Mouse (Mus musculus) stomach, embryonic 16.5 days (tissue): ENCODE results near the gene Jmjd1c. TPM values are rescaled to one million over a fixed set of nuclear protein-coding genes. Genes with fewer than 3 reads are reported as not detected.

Experiments
- ATAC-seq: fragments of 200-750 bp; cut with Nextera tagmentation; 2 replicates; pipeline ENCODE4 v1.8.0; 2017; ENCODE audit warnings: moderate number of reproducible peaks, moderate TSS enrichment; ENCODE audit not compliant: insufficient read depth, low FRiP score
- H3K27ac ChIP-seq: fragments of 300-500 bp; sonication (generic); 2 replicates; pipeline ENCODE4 v1.5.1; 2014; ENCODE audit warnings: low read length
- H3K27me3 ChIP-seq: fragments of 300-500 bp; sonication (generic); 2 replicates; pipeline ENCODE4 v1.6.1; 2014; ENCODE audit warnings: low read length, control low read depth, mixed read lengths; ENCODE audit not compliant: control insufficient read depth, insufficient read depth
- H3K36me3 ChIP-seq: fragments of 300-500 bp; sonication (generic); 2 replicates; pipeline ENCODE4 v1.6.1; 2014; ENCODE audit warnings: low read length; ENCODE audit not compliant: control insufficient read depth, insufficient read depth
- H3K4me1 ChIP-seq: fragments of 300-500 bp; sonication (generic); 2 replicates; pipeline ENCODE4 v1.6.1; 2014; ENCODE audit warnings: low read length, control low read depth, mixed read lengths; ENCODE audit not compliant: control insufficient read depth, insufficient read depth
- H3K4me2 ChIP-seq: fragments of 300-500 bp; sonication (generic); 2 replicates; pipeline ENCODE4 v1.6.1; 2014; ENCODE audit warnings: low read depth, low read length, mixed read lengths
- H3K4me3 ChIP-seq: fragments of 300-500 bp; sonication (generic); replicated peaks from 2 replicates; pipeline ENCODE4 v1.5.1; 2014; ENCODE audit warnings: mild to moderate bottlenecking, low read length
- H3K9ac ChIP-seq: fragments of 300-500 bp; sonication (generic); 2 replicates; pipeline ENCODE4 v1.6.1; 2014; ENCODE audit warnings: low read length
- H3K9me3 ChIP-seq: fragments of 300-500 bp; sonication (generic); replicated peaks from 2 replicates; pipeline ENCODE4 v1.6.1; 2016; ENCODE audit warnings: low read length, control low read depth; ENCODE audit not compliant: control insufficient read depth
- WGBS: fragments of 180-500 bp; shearing (Covaris S2); extraction: QIAGEN DNeasy Blood & Tissue Kit; methylation state at CpG from one replicate; pipeline ENCODE4 v1.1.7; 2014; 5-methylcytosine and 5-hydroxymethylcytosine counted together
- polyA plus RNA-seq: library from polyadenylated mRNA; unstranded; fragments of >200 nt; fragmentation: Nextera tagmentation; extraction: Ambion mirVana; gene quantifications from 2 replicates; pipeline ENCODE4 v1.2.1, GENCODE M21; 2015

The Jmjd1c gene
- polyA plus RNA-seq, 1 experiment from 2014 or later, result 30.3 TPM

DNA sequence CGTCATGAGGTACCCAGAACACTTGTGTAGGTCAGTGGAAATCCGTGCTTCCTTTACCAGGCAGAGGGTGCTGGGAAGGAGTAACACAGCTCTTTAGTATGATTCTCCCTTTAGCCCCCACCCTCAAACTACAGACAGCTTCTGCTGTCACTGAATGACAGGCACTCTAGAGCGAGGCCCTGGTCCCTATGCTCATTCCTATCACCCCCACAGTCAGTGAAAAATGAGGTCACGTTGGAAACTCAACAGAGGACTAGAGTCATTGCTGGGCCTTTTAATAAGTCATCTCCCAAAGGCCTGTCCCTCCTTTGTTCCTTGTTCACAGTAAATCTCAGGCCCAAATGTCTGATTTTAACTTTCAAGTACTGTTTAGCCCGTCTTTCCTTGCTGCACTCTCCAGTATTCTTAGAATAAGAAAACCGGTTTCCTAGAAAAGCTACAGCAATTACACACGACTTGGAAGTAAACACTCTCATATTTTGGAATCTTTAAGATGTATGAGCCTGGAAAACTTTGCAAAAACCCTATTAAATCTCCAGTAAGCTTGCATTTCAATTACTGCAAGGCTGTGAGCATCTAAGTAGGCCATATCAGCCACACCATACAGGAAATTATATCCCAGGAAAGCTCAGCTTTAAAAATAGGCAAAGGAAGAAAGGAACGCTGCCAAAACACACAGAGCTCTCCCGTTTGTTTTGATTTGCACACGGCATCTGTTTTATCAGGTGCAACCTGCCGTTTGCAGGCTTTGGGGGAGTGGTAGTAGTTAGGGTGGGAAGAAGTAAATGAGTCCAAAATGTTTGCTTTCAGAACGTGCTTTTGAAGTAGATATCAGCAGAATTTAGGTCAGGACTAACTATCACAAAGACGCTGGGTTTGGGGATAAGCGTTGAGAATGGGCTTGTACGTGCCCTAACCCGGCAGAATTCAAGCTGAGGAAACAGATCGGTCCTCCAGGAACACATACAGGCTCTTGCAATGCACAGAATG is 39.8 kb upstream of the Jmjd1c start:
- H3K4me1 ChIP-seq, result peaks cover 46% of the 10 kb centered on the region
- no peaks in the 10 kb centered on the region for H3K36me3 ChIP-seq
- no peaks in the 10 kb centered on the region for H3K27me3 ChIP-seq
- peak overlapping the region; percentile 35 for H3K9ac ChIP-seq
- no peaks in the 10 kb centered on the region for H3K9me3 ChIP-seq
- WGBS, result 27% methylated on average over 17 of the region's 17 CpGs
- no peak overlapping the region for H3K4me3 ChIP-seq
- peak; percentile 56; the same call in 1 of the 2 replicates for ATAC-seq
- peak overlapping the region; percentile 4; the same call in 1 of the 2 replicates for H3K4me2 ChIP-seq
- H3K27ac ChIP-seq, result peak overlapping the region; percentile 94

DNA sequence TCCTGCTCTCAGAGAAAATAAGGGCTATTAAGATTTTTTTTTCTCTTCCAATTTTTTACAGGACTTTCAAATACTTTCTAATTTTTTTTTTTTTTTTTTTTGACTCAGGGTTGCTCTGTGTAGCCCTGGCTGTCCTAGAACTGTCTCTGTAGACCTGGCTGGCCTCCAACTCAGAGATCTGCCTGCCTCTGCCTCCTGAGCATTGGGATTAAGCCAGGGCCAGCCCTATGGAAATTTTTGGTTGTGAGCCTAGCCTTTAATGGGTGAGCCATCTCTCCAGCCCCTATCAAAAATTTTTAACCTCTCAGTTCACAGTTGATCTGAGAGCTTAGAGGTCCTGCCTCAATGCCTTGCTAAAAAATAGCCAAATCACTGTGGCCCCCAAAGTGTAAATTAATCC is 38.7 kb upstream of the Jmjd1c start:
- H3K4me2 ChIP-seq, result no peak overlapping the region
- no peak overlapping the region for H3K4me3 ChIP-seq
- H3K9ac ChIP-seq, result no peak overlapping the region
- no peaks in the 10 kb centered on the region for H3K27me3 ChIP-seq
- peaks cover 55% of the 10 kb centered on the region for H3K4me1 ChIP-seq
- ATAC-seq, result no peak
- no peaks in the 10 kb centered on the region for H3K9me3 ChIP-seq
- H3K27ac ChIP-seq, result peak overlapping the region; percentile 94
- H3K36me3 ChIP-seq, result no peaks in the 10 kb centered on the region

GRCm38 (mm10) chr10:67057696-67058095 is 38.2 kb upstream of the Jmjd1c start:
- Histone ChIP-seq H3K4me3 (no peak overlapping the region), H3K4me2 (no peak overlapping the region), H3K27ac (peak overlapping the region; percentile 66; the same call in 1 of the 2 replicates), H3K27me3 (no peaks in the 10 kb centered on the region), H3K9ac (no peak overlapping the region), H3K9me3 (no peaks in the 10 kb centered on the region), H3K4me1 (peaks cover 55% of the 10 kb centered on the region), H3K36me3 (no peaks in the 10 kb centered on the region)
- no peak for ATAC-seq
- 93% methylated on average over 6 of the region's 6 CpGs for WGBS

DNA sequence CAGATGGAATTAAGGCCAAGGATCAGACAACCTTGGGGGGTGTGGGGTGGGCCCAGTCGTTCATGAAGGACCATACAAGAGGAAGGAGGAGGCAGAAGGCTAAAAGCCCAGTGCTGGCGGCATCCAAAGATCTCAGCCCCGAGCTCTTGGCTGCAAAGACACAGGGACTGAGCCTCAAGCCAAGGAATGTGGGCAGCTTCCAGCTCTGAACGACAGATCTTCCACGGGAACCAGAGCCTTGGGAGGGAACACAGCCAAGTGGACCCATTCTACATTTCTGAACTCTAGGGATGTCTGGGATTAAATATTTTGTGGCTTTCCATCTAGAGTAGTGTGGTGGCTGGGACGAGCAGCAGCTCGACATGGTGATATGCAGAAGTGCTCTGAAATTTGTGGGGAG is 37.6 kb upstream of the Jmjd1c start:
- H3K9ac ChIP-seq, result no peak overlapping the region
- H3K4me1 ChIP-seq, result peaks cover 52% of the 10 kb centered on the region
- no peaks in the 10 kb centered on the region for H3K36me3 ChIP-seq
- H3K4me2 ChIP-seq, result no peak overlapping the region
- peak; percentile 27; the same call in 1 of the 2 replicates for ATAC-seq
- WGBS, result 46% methylated on average over 7 of the region's 7 CpGs
- H3K4me3 ChIP-seq, result no peak overlapping the region
- no peaks in the 10 kb centered on the region for H3K9me3 ChIP-seq
- peak overlapping the region; percentile 66 for H3K27ac ChIP-seq
- H3K27me3 ChIP-seq, result no peaks in the 10 kb centered on the region

DNA sequence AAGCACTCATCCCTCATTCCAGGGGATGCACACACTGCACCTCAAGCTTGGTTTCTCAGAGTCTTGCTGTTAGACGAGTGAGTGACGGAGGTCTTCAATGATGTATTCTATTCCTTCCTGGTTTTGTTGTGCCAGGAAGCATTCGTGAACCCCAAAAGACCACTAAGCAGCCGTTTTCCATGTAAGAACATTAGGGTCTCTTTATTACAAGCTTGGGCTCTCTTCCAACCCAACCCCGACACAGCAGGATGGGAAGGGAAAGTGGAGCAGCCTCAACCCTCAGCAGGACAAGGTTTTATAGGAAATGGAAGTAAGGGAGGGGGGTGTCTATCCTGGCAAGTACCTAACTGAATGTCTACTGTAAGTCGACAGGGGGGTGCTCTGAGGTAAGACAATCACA is 37.2 kb upstream of the Jmjd1c start:
- no peak for ATAC-seq
- H3K27ac ChIP-seq, result peak overlapping the region; percentile 66
- H3K9ac ChIP-seq, result no peak overlapping the region
- H3K27me3 ChIP-seq, result no peaks in the 10 kb centered on the region
- H3K4me2 ChIP-seq, result no peak overlapping the region
- whole genome bisulfite sequencing, result 69% methylated on average over 6 of the region's 6 CpGs
- H3K4me3 ChIP-seq, result no peak overlapping the region
- no peaks in the 10 kb centered on the region for H3K36me3 ChIP-seq
- H3K4me1 ChIP-seq, result peaks cover 48% of the 10 kb centered on the region
- H3K9me3 ChIP-seq, result no peaks in the 10 kb centered on the region

DNA sequence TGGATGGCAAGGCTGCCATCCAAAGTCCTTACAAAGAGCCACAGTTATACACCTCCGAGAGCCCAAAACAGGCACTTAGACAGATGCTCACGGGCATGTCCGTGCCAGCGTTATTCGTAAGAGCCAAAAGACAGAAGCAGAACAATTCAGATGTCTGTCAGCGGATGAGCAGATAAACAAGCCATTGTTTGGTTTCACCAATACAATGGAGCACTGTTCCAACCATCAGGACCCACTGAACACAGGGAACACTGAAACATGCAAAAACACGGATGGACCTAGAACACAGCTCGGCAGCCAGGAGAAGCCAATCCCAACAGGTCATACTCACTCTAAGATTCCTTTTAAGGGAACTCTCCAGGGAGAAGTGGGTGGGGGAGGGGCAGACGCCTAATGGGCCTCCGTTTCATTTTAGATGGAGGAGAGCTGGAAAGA is 34.5 kb upstream of the Jmjd1c start:
- Histone ChIP-seq H3K4me2 (0 out of 2 replicates have a peak overlapping the region, but pooled peaks have one; percentile 10), H3K4me3 (no peak overlapping the region), H3K9me3 (no peaks in the 10 kb centered on the region), H3K4me1 (peaks cover 38% of the 10 kb centered on the region), H3K27ac (peak overlapping the region; percentile 40), H3K27me3 (no peaks in the 10 kb centered on the region), H3K9ac (no peak overlapping the region), H3K36me3 (no peaks in the 10 kb centered on the region)
- ATAC-seq, result no peak; the same call in 1 of the 2 replicates
- 53% methylated on average over 10 of the region's 10 CpGs for WGBS

DNA sequence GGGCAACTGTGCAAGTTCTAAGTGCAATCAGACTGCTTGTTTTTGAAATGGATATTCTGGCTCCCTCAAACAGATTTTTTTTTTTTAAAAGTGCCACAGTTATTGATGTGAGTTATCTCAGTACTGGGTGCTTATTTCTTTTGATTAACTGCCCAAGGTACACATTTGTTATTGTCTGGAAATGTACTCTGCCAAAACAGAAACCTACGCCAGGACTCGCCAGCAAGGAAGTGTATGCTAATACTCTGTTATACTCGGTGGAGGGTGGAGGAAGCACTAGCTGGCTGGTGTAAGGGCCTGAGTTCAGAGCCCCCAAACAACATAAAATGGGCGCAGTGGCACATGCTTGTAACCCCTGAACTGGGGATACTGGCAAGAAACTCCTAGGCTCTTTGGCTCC is 34.1 kb upstream of the Jmjd1c start:
- no peaks in the 10 kb centered on the region for H3K36me3 ChIP-seq
- peak overlapping the region; percentile 40 for H3K27ac ChIP-seq
- H3K9ac ChIP-seq, result no peak overlapping the region
- peak; percentile 52; the same call in 1 of the 2 replicates for ATAC-seq
- H3K4me2 ChIP-seq, result no peak overlapping the region
- H3K4me3 ChIP-seq, result no peak overlapping the region
- H3K4me1 ChIP-seq, result peaks cover 34% of the 10 kb centered on the region
- H3K9me3 ChIP-seq, result no peaks in the 10 kb centered on the region
- no peaks in the 10 kb centered on the region for H3K27me3 ChIP-seq
- WGBS, result 34% methylated on average over 4 of the region's 4 CpGs

- no peak for ATAC-seq
- Histone ChIP-seq H3K36me3 (no peaks in the 10 kb centered on the region), H3K9me3 (no peaks in the 10 kb centered on the region), H3K4me1 (peaks cover 17% of the 10 kb centered on the region), H3K9ac (no peak overlapping the region), H3K4me2 (no peak overlapping the region), H3K4me3 (no peak overlapping the region), H3K27ac (no peak overlapping the region; the same call in 1 of the 2 replicates), H3K27me3 (no peaks in the 10 kb centered on the region)
- 55% methylated on average over 7 of the region's 7 CpGs for WGBS
Measured at GRCm38 (mm10) chr10:67065277-67065887, 30.5 kb upstream of the Jmjd1c start.

- Histone ChIP-seq H3K27ac (no peak overlapping the region; the same call in 1 of the 2 replicates), H3K4me1 (peaks cover 17% of the 10 kb centered on the region), H3K4me3 (no peak overlapping the region), H3K27me3 (no peaks in the 10 kb centered on the region), H3K9ac (no peak overlapping the region), H3K9me3 (no peaks in the 10 kb centered on the region), H3K36me3 (no peaks in the 10 kb centered on the region), H3K4me2 (no peak overlapping the region)
- ATAC-seq, result no peak
- 58% methylated on average over 5 of the region's 5 CpGs for WGBS
Measured at GRCm38 (mm10) chr10:67065927-67066326, 30.0 kb upstream of the Jmjd1c start.
